19 mouse cellular contexts compared by ENCODE assay signal in genomic region chr6:52424440-52424839, GRCm38 (mm10).
"Had no signal": no experiment of that assay in that cellular context is flagged by ENCODE, and none has a peak within 500 bp of the region (broad histone marks: within the 10 kb centered on the region; RNA-seq: fewer than 3 reads in every experiment).

No protein-coding gene starts in this region.

- H3K27me3 ChIP-seq: kidney, embryonic 15.5 days; liver, embryonic 13.5 days; midbrain, embryonic 13.5 days; neural tube, embryonic 13.5 days had no signal

- H3K9me3 ChIP-seq: kidney, embryonic 15.5 days; liver, embryonic 13.5 days; midbrain, embryonic 13.5 days; neural tube, embryonic 13.5 days had no signal

- H3K4me3 ChIP-seq: kidney, embryonic 15.5 days; left cerebral cortex, adult 2 months; liver, embryonic 13.5 days; midbrain, embryonic 13.5 days; myocyte; neural tube, embryonic 13.5 days had no signal

- H3K36me3 ChIP-seq: kidney, embryonic 15.5 days; liver, embryonic 13.5 days; midbrain, embryonic 13.5 days; neural tube, embryonic 13.5 days had no signal

- H3K4me1 ChIP-seq: kidney, embryonic 15.5 days; liver, embryonic 13.5 days; midbrain, embryonic 13.5 days had no signal

- H3K4me2 ChIP-seq: kidney, embryonic 15.5 days; liver, embryonic 13.5 days; midbrain, embryonic 13.5 days; neural tube, embryonic 13.5 days had no signal

- ATAC-seq: midbrain, embryonic 13.5 days; midbrain, embryonic 16.5 days had no signal

- DNase-seq: kidney, adult 11 months; kidney, adult 8-10 months; kidney, postnatal 10 days; kidney, postnatal 36 days; layer of hippocampus, postnatal 36 days; liver, embryonic 13.5 days; lung, adult 2 months; lung, postnatal 10 days; retina, postnatal 1 day; thymus, adult 2 months; thymus, postnatal 14 days; thymus, postnatal 4 days had no signal

- H3K9ac ChIP-seq: kidney, embryonic 15.5 days; liver, embryonic 13.5 days; midbrain, embryonic 13.5 days; neural tube, embryonic 13.5 days had no signal

- H3K27ac ChIP-seq: kidney, embryonic 15.5 days; left cerebral cortex, adult 2 months; liver, embryonic 13.5 days; midbrain, embryonic 13.5 days; neural tube, embryonic 13.5 days; stomach, postnatal 0 days had no signal
